Mouse (Mus musculus) thymus, postnatal 10 days (tissue): ENCODE results near the gene 3830403N18Rik.
"Not testable (repeated sequence)": the region's sequence is repeated elsewhere in the genome, so short reads cannot be mapped to it uniquely, and the experiment has no call there.

Source experiments
- DNase-seq, 2 experiments: peaks; one replicate each; pipeline ENCODE4 v3.0.0; 2021; ENCODE audit warnings: low spot score in 2 of 2

The 3830403N18Rik gene

DNA sequence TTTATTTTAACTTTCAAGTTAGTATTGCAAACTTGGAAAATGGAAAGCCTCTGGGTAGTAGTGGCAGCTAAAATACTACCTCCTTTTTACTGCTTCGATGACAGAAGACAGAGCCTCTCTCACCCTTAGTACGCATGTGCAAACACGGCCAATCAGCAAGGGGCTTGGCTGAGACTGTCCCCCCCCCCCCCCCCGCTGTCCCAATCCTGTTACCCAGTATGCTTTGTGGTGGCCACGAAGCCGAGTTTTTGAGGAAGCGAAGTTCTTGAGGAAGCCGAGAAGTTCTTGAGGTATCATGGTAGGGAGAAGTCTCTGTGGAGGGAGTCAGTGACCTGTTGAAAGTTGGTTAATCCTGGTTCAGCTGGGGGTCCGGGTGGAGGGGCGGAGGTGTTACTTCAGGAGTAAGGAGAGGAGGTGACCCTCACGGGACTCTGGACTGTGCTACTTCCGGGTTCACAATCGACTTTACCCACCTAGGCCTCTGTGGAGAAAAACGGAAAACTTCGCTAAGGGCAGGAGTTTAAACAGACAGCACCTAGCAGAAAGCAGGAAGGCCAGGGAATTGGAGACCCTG is at the start of gene 3830403N18Rik:
Gene 3830403N18Rik, plus strand, starts transcription at position 237 of the 574 bp plus-strand sequence.
- DNase-seq = not testable (repeated sequence)

DNA sequence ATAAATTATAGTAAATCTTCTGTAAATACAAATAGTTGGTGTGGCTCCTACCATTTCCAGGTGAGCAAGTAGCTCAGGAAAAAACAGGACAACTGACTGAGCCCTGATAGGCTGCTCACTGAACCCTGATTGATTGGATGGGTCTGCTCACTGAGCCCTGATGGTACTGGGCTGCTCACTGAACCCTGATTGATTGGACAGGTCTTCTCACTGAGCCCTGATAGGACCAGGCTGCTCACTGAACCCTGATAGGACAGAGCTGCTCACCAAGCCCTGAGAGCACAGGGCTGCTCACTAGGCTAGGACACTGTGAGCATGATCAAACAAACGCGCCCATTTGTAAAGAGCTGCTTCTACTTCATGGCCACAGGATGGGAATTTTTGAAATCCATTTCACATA is 15.0 kb downstream of the 3830403N18Rik start:
- no peak for DNase-seq

- not testable (repeated sequence) for DNase-seq
Measured at GRCm38 (mm10) chrX:56186449-56186848, 50.1 kb downstream of the 3830403N18Rik start.
